Mouse (Mus musculus) embryonic facial prominence, embryonic 10.5 days (tissue): ENCODE data around the gene Abcc8. TPM values are rescaled to one million over a fixed set of nuclear protein-coding genes. Genes with fewer than 3 reads are reported as not detected.

Experiments
- DNase-seq: peaks from one replicate; pipeline ENCODE4 v3.0.0-alpha.2; 2017; ENCODE audit warnings: low spot score
- H3K27ac ChIP-seq: fragments of 300-500 bp; sonication (generic); replicated peaks from 2 replicates; pipeline ENCODE4 v1.5.1; 2016; ENCODE audit warnings: mild to moderate bottlenecking
- H3K27me3 ChIP-seq: fragments of 300-500 bp; sonication (generic); replicated peaks from 2 replicates; pipeline ENCODE4 v1.6.1; 2016; ENCODE audit warnings: low read depth, mild to moderate bottlenecking; ENCODE audit not compliant: poor library complexity, severe bottlenecking
- H3K36me3 ChIP-seq: fragments of 300-500 bp; sonication (generic); replicated peaks from 2 replicates; pipeline ENCODE4 v1.6.1; 2016; ENCODE audit warnings: mild to moderate bottlenecking, moderate library complexity
- H3K4me1 ChIP-seq: fragments of 300-500 bp; sonication (generic); 2 replicates; pipeline ENCODE4 v1.6.1; 2016
- H3K4me3 ChIP-seq: fragments of 300-500 bp; sonication (generic); 2 replicates; pipeline ENCODE4 v1.5.1; 2016; ENCODE audit warnings: mild to moderate bottlenecking, moderate library complexity
- H3K9me3 ChIP-seq: fragments of 300-500 bp; sonication (generic); 2 replicates; pipeline ENCODE4 v1.6.1; 2016; ENCODE audit warnings: mild to moderate bottlenecking
- WGBS: fragments of 180-500 bp; shearing (Covaris S2); methylation state at CpG from one replicate; pipeline ENCODE4 v1.1.7; 2016; 5-methylcytosine and 5-hydroxymethylcytosine counted together
- polyA plus RNA-seq: library from polyadenylated mRNA; unstranded; fragments of >200 nt; fragmentation: Nextera tagmentation; extraction: Ambion mirVana; gene quantifications from 2 replicates; pipeline ENCODE4 v1.2.1, GENCODE M21; 2016

Gene Abcc8
- polyA plus RNA-seq, 1 experiment from 2014 or later: 0.50 TPM

- H3K27ac ChIP-seq: no peak overlapping the region
- no peaks in the 10 kb centered on the region for H3K9me3 ChIP-seq
- 90% methylated on average over 7 of the region's 7 CpGs for WGBS
- no peaks in the 10 kb centered on the region for H3K4me1 ChIP-seq
- DNase-seq: no peak
- H3K27me3 ChIP-seq: no peaks in the 10 kb centered on the region
- no peak overlapping the region for H3K4me3 ChIP-seq
- no peaks in the 10 kb centered on the region for H3K36me3 ChIP-seq
Observed at GRCm38 (mm10) chr7:46147417-46147816, 32.4 kb downstream of the Abcc8 start.

- WGBS: 86% methylated on average over 7 of the region's 7 CpGs
- Histone ChIP-seq H3K27ac (no peak overlapping the region), H3K27me3 (no peaks in the 10 kb centered on the region), H3K36me3 (no peaks in the 10 kb centered on the region), H3K9me3 (no peaks in the 10 kb centered on the region), H3K4me3 (no peak overlapping the region), H3K4me1 (no peaks in the 10 kb centered on the region)
- DNase-seq: no peak
Observed at GRCm38 (mm10) chr7:46146675-46147308, 33.0 kb downstream of the Abcc8 start.

- Histone ChIP-seq H3K9me3 (no peaks in the 10 kb centered on the region), H3K4me1 (no peaks in the 10 kb centered on the region), H3K4me3 (no peak overlapping the region), H3K27ac (no peak overlapping the region), H3K36me3 (no peaks in the 10 kb centered on the region), H3K27me3 (no peaks in the 10 kb centered on the region)
- no peak for DNase-seq
- WGBS: 81% methylated on average over 8 of the region's 8 CpGs
Observed at GRCm38 (mm10) chr7:46144061-46144460, 35.8 kb downstream of the Abcc8 start.

GRCm38 (mm10) chr7:46138329-46138930 is 41.4 kb downstream of the Abcc8 start:
- no peaks in the 10 kb centered on the region for H3K36me3 ChIP-seq
- DNase-seq: no peak
- peaks cover 7% of the 10 kb centered on the region; the same call in 1 of the 2 replicates for H3K27me3 ChIP-seq
- 0 out of 2 replicates have a peak overlapping the region, but pooled peaks have one; percentile 10 for H3K27ac ChIP-seq
- H3K4me1 ChIP-seq: peaks cover 25% of the 10 kb centered on the region
- no peaks in the 10 kb centered on the region for H3K9me3 ChIP-seq
- 50% methylated on average over 7 of the region's 7 CpGs for WGBS
- no peak overlapping the region for H3K4me3 ChIP-seq

GRCm38 (mm10) chr7:46133858-46134257 is 46.0 kb downstream of the Abcc8 start:
- peaks cover 51% of the 10 kb centered on the region for H3K4me1 ChIP-seq
- no peaks in the 10 kb centered on the region for H3K9me3 ChIP-seq
- no peak overlapping the region for H3K4me3 ChIP-seq
- no peak for DNase-seq
- H3K27me3 ChIP-seq: peaks cover 21% of the 10 kb centered on the region
- 29% methylated on average over 7 of the region's 7 CpGs for WGBS
- H3K27ac ChIP-seq: no peak overlapping the region; the same call in 1 of the 2 replicates
- H3K36me3 ChIP-seq: no peaks in the 10 kb centered on the region

- DNase-seq: no peak
- Histone ChIP-seq H3K4me1 (peaks cover 45% of the 10 kb centered on the region), H3K36me3 (no peaks in the 10 kb centered on the region), H3K9me3 (no peaks in the 10 kb centered on the region), H3K27ac (no peak overlapping the region), H3K4me3 (no peak overlapping the region), H3K27me3 (peaks cover 21% of the 10 kb centered on the region)
- 91% methylated on average over 12 of the region's 12 CpGs for WGBS
Observed at GRCm38 (mm10) chr7:46132229-46132628, 47.6 kb downstream of the Abcc8 start.

- Histone ChIP-seq H3K36me3 (no peaks in the 10 kb centered on the region), H3K27me3 (peaks cover 21% of the 10 kb centered on the region), H3K4me3 (no peak overlapping the region), H3K9me3 (no peaks in the 10 kb centered on the region), H3K27ac (no peak overlapping the region), H3K4me1 (peaks cover 48% of the 10 kb centered on the region)
- WGBS: 73% methylated on average over 8 of the region's 8 CpGs
- DNase-seq: no peak
Observed at GRCm38 (mm10) chr7:46131806-46132205, 48.0 kb downstream of the Abcc8 start.

GRCm38 (mm10) chr7:46131266-46131665 is 48.6 kb downstream of the Abcc8 start:
- no peak for DNase-seq
- peaks cover 51% of the 10 kb centered on the region for H3K4me1 ChIP-seq
- H3K4me3 ChIP-seq: no peak overlapping the region
- H3K36me3 ChIP-seq: no peaks in the 10 kb centered on the region
- no peaks in the 10 kb centered on the region for H3K9me3 ChIP-seq
- 23% methylated on average over 3 of the region's 3 CpGs for WGBS
- no peak overlapping the region for H3K27ac ChIP-seq
- H3K27me3 ChIP-seq: peaks cover 21% of the 10 kb centered on the region

GRCm38 (mm10) chr7:46130723-46131122 is 49.1 kb downstream of the Abcc8 start:
- Histone ChIP-seq H3K9me3 (no peaks in the 10 kb centered on the region), H3K36me3 (no peaks in the 10 kb centered on the region), H3K4me3 (no peak overlapping the region), H3K27ac (no peak overlapping the region), H3K4me1 (peaks cover 51% of the 10 kb centered on the region), H3K27me3 (peaks cover 21% of the 10 kb centered on the region)
- DNase-seq: no peak
- 72% methylated on average over 7 of the region's 7 CpGs for WGBS

GRCm38 (mm10) chr7:46129463-46130179 is 50.2 kb downstream of the Abcc8 start:
- no peaks in the 10 kb centered on the region for H3K9me3 ChIP-seq
- H3K4me3 ChIP-seq: no peak overlapping the region
- H3K36me3 ChIP-seq: no peaks in the 10 kb centered on the region
- H3K27ac ChIP-seq: no peak overlapping the region
- no peak for DNase-seq
- WGBS: 54% methylated on average over 7 of the region's 7 CpGs
- H3K4me1 ChIP-seq: peaks cover 54% of the 10 kb centered on the region
- H3K27me3 ChIP-seq: peaks cover 19% of the 10 kb centered on the region

GRCm38 (mm10) chr7:46128196-46128595 is 51.6 kb downstream of the Abcc8 start:
- H3K36me3 ChIP-seq: no peaks in the 10 kb centered on the region
- H3K4me3 ChIP-seq: no peak overlapping the region
- no peak for DNase-seq
- H3K27ac ChIP-seq: no peak overlapping the region
- H3K4me1 ChIP-seq: peaks cover 51% of the 10 kb centered on the region
- 69% methylated on average over 7 of the region's 7 CpGs for WGBS
- no peaks in the 10 kb centered on the region for H3K9me3 ChIP-seq
- H3K27me3 ChIP-seq: peaks cover 12% of the 10 kb centered on the region

- Histone ChIP-seq H3K36me3 (no peaks in the 10 kb centered on the region), H3K27me3 (no peaks in the 10 kb centered on the region), H3K4me1 (peaks cover 43% of the 10 kb centered on the region), H3K4me3 (no peak overlapping the region), H3K9me3 (no peaks in the 10 kb centered on the region), H3K27ac (no peak overlapping the region)
- DNase-seq: no peak
- WGBS: 88% methylated on average over 11 of the region's 11 CpGs
Observed at GRCm38 (mm10) chr7:46125340-46125739, 54.5 kb downstream of the Abcc8 start.

- Histone ChIP-seq H3K36me3 (no peaks in the 10 kb centered on the region), H3K4me3 (no peak overlapping the region), H3K9me3 (no peaks in the 10 kb centered on the region), H3K27ac (no peak overlapping the region; the same call in 1 of the 2 replicates), H3K27me3 (no peaks in the 10 kb centered on the region), H3K4me1 (peaks cover 39% of the 10 kb centered on the region)
- 77% methylated on average over 6 of the region's 6 CpGs for WGBS
- no peak for DNase-seq
Observed at GRCm38 (mm10) chr7:46124460-46124859, 55.4 kb downstream of the Abcc8 start.
